Mouse (Mus musculus) heart, postnatal 36 days (tissue): ENCODE results near the gene Lzic. TPM values are rescaled to one million over a fixed set of nuclear protein-coding genes. Genes with fewer than 3 reads are reported as not detected.
A peak's percentile ranks its signal among the peaks of the same experiment; 100 is the strongest.

Source experiments
- DNase-seq, 2 experiments: peaks; one replicate each; pipeline ENCODE4 v3.0.0; 2021 to 2022
- intact Hi-C: fragments of 180-260 bp; cut with DNase I; formaldehyde crosslinking; loops from one replicate; pipeline ENCODE4 v1.15.1; 2025
- total RNA-seq, 2 experiments: library from RNA; stranded (reverse); gene quantifications; 2 replicates each; pipeline ENCODE4 v1.2.3; 2021

The Lzic gene
- total RNA-seq, 2 experiments from 2014 or later = 57.5 to 69.1 TPM

- intact Hi-C loops = no loop called here
Measured at GRCm38 (mm10) chr4:149469557-149469956, 15.5 kb upstream of the Lzic start.

DNA sequence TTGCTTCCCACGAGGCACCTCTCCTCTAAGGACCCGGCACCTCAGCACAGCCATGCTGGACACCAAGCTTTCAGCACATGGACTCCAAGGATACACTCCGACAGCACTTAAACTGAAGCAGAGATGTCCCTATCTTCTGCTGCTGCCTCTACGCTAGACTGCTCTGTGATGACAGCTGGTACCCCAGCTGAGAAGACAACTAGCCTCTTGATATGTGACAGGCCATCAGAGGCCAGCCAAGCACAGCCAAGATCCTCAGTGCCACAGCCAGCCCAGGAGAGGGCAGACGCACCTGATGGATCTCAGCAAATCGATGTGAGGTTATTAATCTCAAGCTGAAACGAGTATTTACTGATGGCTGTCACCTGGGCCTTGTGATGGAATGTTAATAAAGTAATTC lies 9.9 kb upstream of the Lzic start:
- DNase-seq = no peak
- intact Hi-C loops = no loop called here

More at GRCm38 (mm10) chr4:149469557-149469956, 15.5 kb upstream of the Lzic start:
- no peak for DNase-seq

- intact Hi-C loops = no loop called here
- DNase-seq = no peak
Measured at GRCm38 (mm10) chr4:149477078-149477477, 8.0 kb upstream of the Lzic start, which contains the start of gene Tmem274. Tmem274 (plus strand) TSS chr4:149477378.

DNA sequence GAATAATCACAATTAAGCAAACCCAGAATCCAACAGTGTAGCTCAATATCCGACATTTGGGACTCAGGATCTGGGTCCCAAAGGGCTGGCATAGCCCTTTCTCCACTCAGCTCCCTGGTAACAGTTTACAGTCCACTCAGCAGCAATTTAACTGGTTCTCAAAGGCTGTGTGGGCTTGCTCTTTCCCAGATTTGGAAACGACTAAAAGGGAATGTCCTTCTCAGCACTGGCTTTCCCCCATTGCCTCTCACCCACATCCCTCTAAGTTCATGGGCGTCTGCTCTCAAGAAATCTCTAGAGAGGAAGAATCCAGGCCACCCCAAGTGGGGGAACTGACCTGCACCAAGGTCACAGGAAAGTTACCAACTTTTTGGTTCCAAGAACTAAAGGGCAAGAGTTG lies 463 bp upstream of the Lzic start:
- DNase-seq = no peak
- intact Hi-C loops = loop anchor here (2.0 kb wide), 1 partner anchor 34 kb away; the partner anchor contains the start of gene Ctnnbip1

- peak; percentile 30 to 41 for DNase-seq
- intact Hi-C loops = loop anchor here (1.0 to 5.0 kb wide), 5 partner anchors 31 to 139 kb away; partner anchors contain the start of genes Ctnnbip1 and Rbp7
Measured at GRCm38 (mm10) chr4:149485825-149486206, 787 bp downstream of the Lzic start.

DNA sequence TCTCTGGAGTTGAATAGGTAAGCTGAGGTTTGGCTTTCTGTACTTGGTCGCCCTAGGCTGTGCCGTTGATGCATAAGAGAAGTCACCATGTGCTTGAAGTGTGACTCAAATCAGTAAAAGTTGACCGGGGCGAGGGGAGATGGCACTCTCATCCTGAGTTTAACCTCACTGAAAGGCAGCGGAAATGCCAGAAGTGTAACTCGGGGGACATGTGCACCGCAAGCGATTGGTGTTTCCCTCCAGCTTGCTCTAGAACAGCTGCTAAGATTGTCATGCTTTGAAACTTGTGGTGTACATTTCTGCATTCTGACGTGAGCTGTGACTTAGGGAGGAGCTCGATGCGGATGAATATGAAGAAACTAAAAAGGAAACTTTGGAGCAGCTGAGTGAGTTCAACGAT lies 2.7 kb downstream of the Lzic start:
- DNase-seq = no peak
- intact Hi-C loops = loop anchor here (2.0 to 5.0 kb wide), 2 partner anchors 33 to 140 kb away; partner anchors contain the start of gene Rbp7

DNA sequence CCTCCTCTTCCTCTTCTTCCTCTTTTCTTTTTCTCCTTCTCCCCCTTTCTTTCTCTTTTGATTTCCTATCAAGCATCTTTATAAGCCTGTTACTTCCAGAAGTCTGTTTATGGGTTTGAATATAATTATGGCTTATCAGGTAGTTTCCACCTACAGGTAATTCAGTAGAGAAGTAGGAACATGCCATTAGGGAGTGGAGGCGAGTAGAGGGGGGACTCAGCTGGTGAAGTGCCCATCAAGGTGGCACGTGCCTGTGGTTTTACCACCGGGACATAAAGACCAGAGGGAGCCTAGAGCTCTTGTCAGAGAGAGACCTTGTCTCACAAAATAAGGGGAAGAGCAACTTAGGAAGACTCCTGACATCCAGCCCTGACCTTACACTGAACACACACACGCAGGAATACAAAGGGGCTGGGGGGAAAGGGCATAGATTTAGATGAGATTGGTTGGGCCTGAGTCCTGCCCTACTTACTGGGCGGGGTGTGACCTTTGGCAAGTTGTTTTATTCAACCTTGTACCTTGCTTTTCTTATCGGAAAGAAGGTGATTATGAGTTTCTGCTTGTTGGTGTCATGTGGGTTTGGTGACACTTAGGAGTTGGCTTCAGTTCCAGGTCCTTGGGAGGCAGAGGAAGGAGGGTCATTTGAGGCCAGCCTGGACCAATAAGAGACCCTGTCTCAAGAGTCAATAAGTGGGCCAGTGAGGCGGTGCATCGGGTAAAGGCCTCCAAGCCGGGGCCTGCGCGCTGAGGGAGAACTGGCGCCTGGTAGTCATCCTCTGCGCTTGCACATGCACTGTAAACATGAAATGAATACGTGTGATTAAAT lies 4.6 kb downstream of the Lzic start:
- DNase-seq = peak; percentile 44 to 45
- intact Hi-C loops = loop anchor here (5.0 kb wide), 1 partner anchor 142 kb away; no protein-coding TSS in a partner anchor

DNA sequence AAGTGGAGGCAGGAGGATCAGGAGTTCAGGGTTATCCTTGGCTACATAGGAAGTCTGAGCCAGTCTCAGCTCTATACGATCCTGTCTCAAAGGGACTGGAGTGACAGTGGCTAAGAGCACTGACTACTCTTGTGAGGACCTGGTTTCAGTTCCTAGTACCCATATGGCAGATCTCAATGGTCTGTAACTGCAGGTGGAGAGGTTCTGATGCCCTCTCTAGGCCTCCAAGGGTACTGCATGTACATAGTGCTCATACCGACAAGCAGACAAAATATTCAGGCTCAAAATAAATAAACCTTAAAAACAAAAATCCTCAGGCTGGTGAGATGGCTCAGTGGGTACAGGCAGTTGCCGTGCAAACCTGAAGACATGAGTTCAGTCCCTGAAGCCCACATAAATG lies 6.1 kb downstream of the Lzic start:
- DNase-seq = no peak
- intact Hi-C loops = no loop called here

DNA sequence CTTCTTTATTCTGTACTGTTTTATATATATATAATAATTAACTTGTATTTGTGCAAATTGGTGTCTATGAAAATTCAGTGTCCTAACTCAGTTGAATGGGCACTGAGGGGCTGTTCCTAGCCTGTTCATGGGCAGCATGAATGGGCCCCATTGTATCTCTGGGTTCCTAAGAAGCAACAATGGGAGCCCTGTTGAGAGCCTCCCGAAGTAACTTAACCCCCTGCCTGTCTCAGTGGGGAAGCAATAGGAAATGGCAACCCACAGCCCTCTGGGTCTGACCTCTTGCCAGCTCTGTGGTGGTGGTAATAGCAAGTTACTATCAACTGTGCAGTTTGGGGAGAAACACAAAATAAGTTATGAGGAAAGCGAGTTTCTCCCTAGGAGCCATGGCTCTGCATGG lies 11.6 kb downstream of the Lzic start:
- no peak for DNase-seq
- intact Hi-C loops = no loop called here

DNA sequence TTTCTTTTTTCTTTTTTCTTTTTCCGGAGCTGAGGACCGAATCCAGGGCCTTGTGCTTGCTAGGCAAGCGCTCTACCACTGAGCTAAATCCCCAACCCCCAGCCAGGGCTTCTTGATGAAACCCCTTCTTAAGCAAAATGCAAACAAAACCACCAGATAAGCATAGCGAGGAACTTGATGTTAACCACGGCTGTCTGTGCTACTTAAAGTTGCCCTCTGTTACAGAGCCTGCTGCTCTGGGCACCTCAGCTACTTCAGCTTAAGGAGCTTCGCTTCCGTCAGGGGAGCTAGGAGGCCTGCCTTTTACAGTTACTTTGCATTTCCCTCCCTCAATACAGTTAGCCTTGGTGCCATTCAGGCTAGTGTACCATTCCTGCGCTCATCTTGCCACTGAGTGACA lies 13.9 kb downstream of the Lzic start:
- no peak for DNase-seq
- intact Hi-C loops = no loop called here

- intact Hi-C loops = no loop called here
- no peak for DNase-seq
Measured at GRCm38 (mm10) chr4:149499790-149500189, 14.8 kb downstream of the Lzic start.

GRCm38 (mm10) chr4:149504363-149504762 lies 19.3 kb downstream of the Lzic start:
- DNase-seq = no peak
- intact Hi-C loops = no loop called here

- no peak for DNase-seq
- intact Hi-C loops = no loop called here
Measured at GRCm38 (mm10) chr4:149504858-149505257, 19.8 kb downstream of the Lzic start.

GRCm38 (mm10) chr4:149505261-149505967 lies 20.4 kb downstream of the Lzic start:
- intact Hi-C loops = no loop called here
- DNase-seq = no peak

DNA sequence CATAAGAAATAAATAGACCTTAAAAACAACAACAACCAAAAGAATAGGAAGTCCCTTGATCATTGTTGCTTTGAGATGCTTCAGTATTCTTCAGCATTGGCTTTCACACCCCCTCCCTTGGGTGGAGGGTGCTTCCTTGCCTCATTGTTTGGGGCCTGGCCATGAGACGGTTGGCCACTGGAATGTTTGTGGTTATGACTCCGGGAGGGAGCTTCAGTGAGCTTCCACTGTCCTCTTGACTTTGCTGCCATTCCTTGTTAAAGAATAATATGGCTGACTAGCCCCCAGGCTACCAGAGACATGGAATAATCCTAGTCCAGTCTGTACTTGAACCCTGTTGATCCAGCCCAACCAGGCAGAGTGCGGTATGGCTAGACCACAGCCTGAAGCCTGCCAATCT lies 21.9 kb downstream of the Lzic start:
- intact Hi-C loops = no loop called here
- no peak for DNase-seq

GRCm38 (mm10) chr4:149511221-149511646 lies 26.2 kb downstream of the Lzic start:
- intact Hi-C loops = no loop called here
- no peak for DNase-seq

DNA sequence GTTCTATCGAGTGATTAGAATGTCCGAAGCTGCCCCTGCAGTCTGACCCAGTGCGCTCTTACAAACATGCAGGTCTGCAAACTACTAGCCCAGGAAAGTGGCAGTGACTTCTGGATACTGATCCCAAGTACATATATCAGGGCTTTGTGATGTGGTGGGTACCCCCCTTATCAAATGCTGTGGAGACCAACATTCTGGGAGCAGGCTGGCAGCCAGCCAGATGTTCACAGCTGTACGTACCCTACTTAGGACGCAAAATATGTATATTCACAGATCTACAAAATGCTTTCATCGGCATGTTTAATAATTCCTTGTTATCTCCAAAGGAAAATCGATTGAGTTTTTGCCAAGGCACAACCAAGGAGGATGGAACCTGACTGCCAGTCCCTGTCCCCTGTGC lies 27.0 kb downstream of the Lzic start:
- no peak for DNase-seq

DNA sequence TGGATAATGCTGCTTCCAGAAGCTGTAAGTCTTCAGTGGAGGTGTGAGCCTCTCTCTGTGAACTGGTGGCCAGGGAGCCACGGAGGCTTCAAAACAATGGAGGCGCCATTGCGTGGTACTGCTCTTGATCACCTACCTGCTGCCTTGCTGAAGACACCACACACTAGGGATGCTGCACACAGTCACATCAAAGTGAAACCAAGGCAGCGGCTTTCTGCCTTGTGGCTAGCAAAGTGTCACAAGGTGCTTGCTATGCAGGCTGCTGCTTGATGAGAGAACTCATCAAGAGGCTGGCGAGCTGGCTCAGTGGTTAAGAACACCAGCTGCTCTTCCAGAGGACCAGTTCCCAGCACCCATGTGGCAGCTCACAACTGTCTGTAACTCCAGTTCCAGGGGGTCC lies 30.7 kb downstream of the Lzic start:
- no peak for DNase-seq
- intact Hi-C loops = no loop called here

More for the DNA sequence above, 27.0 kb downstream of the Lzic start:
- intact Hi-C loops = no loop called here

- DNase-seq = peak; percentile 96
- intact Hi-C loops = loop anchor here (2.0 kb wide), 1 partner anchor 33 kb away; the partner anchor contains the start of genes Lzic and Nmnat1
Measured at GRCm38 (mm10) chr4:149517868-149518340, 32.9 kb downstream of the Lzic start, which contains the start of gene Ctnnbip1. Ctnnbip1 (plus strand) TSS chr4:149518236.

DNA sequence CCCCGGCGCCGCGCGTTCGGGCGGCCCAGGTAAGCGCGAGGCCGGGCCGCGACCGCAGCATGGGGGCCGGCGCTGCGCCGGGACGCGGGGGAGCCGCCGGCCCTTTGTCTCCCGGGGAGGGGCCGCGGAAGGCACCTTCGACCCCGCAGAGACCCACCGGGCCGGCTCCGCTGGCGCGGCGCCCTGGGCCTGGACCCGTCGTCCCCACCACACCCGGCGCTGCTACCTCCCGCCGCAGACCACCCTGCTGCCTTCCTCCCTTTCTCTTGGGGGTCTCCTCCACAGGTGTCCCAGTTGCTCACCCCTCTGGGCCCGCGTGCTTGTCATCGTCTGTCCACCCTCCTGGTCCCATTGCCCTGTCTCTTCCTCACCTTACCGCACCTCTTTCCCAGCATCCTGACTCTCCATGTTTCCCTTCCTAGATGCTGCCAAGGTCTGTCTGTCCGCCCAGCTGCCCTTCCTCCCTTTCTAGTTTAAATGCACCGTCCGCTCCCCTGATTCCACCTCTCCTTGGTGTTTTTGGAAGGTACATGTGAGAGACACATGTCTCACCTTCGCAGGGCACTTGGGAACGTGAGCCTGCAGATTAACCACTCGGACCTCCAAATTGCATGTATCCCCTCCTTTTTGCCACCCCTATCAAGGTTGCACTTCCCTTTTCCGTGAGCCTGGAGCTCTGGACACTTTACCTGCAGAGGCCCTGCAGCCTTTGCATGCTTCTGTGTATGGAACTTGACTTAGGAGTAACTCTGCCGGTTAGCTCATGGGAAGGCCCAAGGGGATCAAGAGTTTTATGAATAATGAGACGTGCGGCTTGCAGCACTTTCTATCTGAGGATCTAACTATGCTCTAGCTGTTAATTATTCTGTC lies 33.6 kb downstream of the Lzic start:
- intact Hi-C loops = loop anchor here (2.0 kb wide), 1 partner anchor 34 kb away; the partner anchor contains the start of genes Lzic and Nmnat1

More for the DNA sequence above, 33.6 kb downstream of the Lzic start:
- DNase-seq = no peak
